Comparison of ENCODE assay signal across 8 mouse cellular contexts in genomic region chr2:11375092-11375491, GRCm38 (mm10).
DNase-seq lines count a peak whose midpoint lies in the region; ATAC-seq lines count a peak whose summit lies in the region.

No protein-coding gene starts in this region.

- intact Hi-C loops in left cerebral cortex, postnatal 10 days (cut with DNase I) = no loop called here

- peaks cover 62% of the 10 kb centered on the region for H3K4me1 ChIP-seq in megakaryocyte, embryonic 14.5 days

- peak overlapping the region; percentile 87 for H3K4me3 ChIP-seq in megakaryocyte, embryonic 14.5 days (replicated peaks)

- H3K36me3 ChIP-seq in megakaryocyte, embryonic 14.5 days (replicated peaks; ENCODE audit: low read length) = no peaks in the 10 kb centered on the region

- peak; percentile 99 for ATAC-seq in inflammation-experienced regulatory T-cells, adult 6 months

- peak; percentile 16 to 51 for DNase-seq in left cerebral cortex, postnatal 10 days (ENCODE audit: extremely low spot score in 1 of 2, low spot score in 2 of 2)
- DNase-seq in left cerebral cortex, adult 8-10 months (ENCODE audit: low spot score in 2 of 2) = no peak
- peak; percentile 90 for DNase-seq in adipocyte (ENCODE audit: low spot score)
- DNase-seq in thymus, postnatal 36 days = peak; percentile 38 to 46
- DNase-seq in layer of hippocampus, adult 9-10 months (ENCODE audit: low spot score) = no peak
- DNase-seq in frontal cortex, adult 2 months (ENCODE audit: extremely low spot score in 1 of 2, low spot score in 1 of 2) = no peak

- H3K27me3 ChIP-seq in megakaryocyte, embryonic 14.5 days (replicated peaks) = no peaks in the 10 kb centered on the region

- no peaks in the 10 kb centered on the region for H3K9me3 ChIP-seq in megakaryocyte, embryonic 14.5 days

Comparison
In these comparisons a context has a peak if more than half of its experiments do, and no peak if none do; other contexts are left out.
1. DNase-seq: peak in left cerebral cortex, postnatal 10 days (2 of 2), adipocyte (single experiment) and thymus, postnatal 36 days (2 of 2); none in left cerebral cortex, adult 8-10 months (0 of 2), layer of hippocampus, adult 9-10 months (single experiment) and frontal cortex, adult 2 months (0 of 2).